Mouse (Mus musculus) liver, embryonic 15.5 days (tissue): ENCODE results near the gene Dnajc12. TPM values are rescaled to one million over a fixed set of nuclear protein-coding genes. Genes with fewer than 3 reads are reported as not detected.

Source experiments
- polyA plus RNA-seq: library from polyadenylated mRNA; unstranded; fragments of >200 nt; fragmentation: Nextera tagmentation; extraction: Ambion mirVana; gene quantifications from 2 replicates; pipeline ENCODE4 v1.2.1, GENCODE M21; 2015

Dnajc12 gene
- polyA plus RNA-seq, 1 experiment from 2014 or later, result 16.7 TPM

Other genes starting within 250 kb of the Dnajc12 start
- 0.21 and 0.30 TPM in 2 replicates for gene Mypn, start 178.5 kb upstream of the Dnajc12 start, polyA plus RNA-seq
- 26.8 and 31.3 TPM in 2 replicates for gene Herc4, start 138.6 kb upstream of the Dnajc12 start, polyA plus RNA-seq
- 3.1 and 3.5 TPM in 2 replicates for gene Sirt1, start 739 bp upstream of the Dnajc12 start, polyA plus RNA-seq
- gene Gm7075, start 39.3 kb downstream of the Dnajc12 start, polyA plus RNA-seq, result not detected in 2 replicates
- gene Ctnna3, start 47.7 kb downstream of the Dnajc12 start, polyA plus RNA-seq, result 0.03 and 0.12 TPM in 2 replicates